Mouse (Mus musculus) kidney, embryonic 15.5 days (tissue): ENCODE data around the gene Gm49337. TPM values are rescaled to one million over a fixed set of nuclear protein-coding genes. Genes with fewer than 3 reads are reported as not detected.

Experiments used
- ATAC-seq: fragments of 200-750 bp; cut with Nextera tagmentation; replicated peaks from 2 replicates; pipeline ENCODE4 v1.8.0; 2017; ENCODE audit warnings: moderate TSS enrichment; ENCODE audit not compliant: low FRiP score
- H3K27ac ChIP-seq: fragments of 300-500 bp; sonication (generic); 2 replicates; pipeline ENCODE4 v1.5.1; 2015; ENCODE audit warnings: mild to moderate bottlenecking, inconsistent platforms
- H3K27me3 ChIP-seq: fragments of 300-500 bp; sonication (generic); 2 replicates; pipeline ENCODE4 v1.6.1; 2015; ENCODE audit warnings: inconsistent platforms
- H3K36me3 ChIP-seq: fragments of 300-500 bp; sonication (generic); 2 replicates; pipeline ENCODE4 v1.6.1; 2015; ENCODE audit warnings: inconsistent platforms
- H3K4me1 ChIP-seq: fragments of 300-500 bp; sonication (generic); 2 replicates; pipeline ENCODE4 v1.6.1; 2015; ENCODE audit warnings: inconsistent platforms
- H3K4me2 ChIP-seq: fragments of 300-500 bp; sonication (generic); 2 replicates; pipeline ENCODE4 v1.6.1; 2015; ENCODE audit warnings: moderate library complexity, mild to moderate bottlenecking, inconsistent platforms
- H3K4me3 ChIP-seq: fragments of 300-500 bp; sonication (generic); replicated peaks from 2 replicates; pipeline ENCODE4 v1.5.1; 2015; ENCODE audit warnings: mild to moderate bottlenecking, inconsistent platforms
- H3K9ac ChIP-seq: fragments of 300-500 bp; sonication (generic); 2 replicates; pipeline ENCODE4 v1.6.1; 2015; ENCODE audit warnings: mild to moderate bottlenecking, inconsistent platforms
- H3K9me3 ChIP-seq: fragments of 300-500 bp; sonication (generic); replicated peaks from 2 replicates; pipeline ENCODE4 v1.6.1; 2016; ENCODE audit warnings: inconsistent platforms
- WGBS: fragments of 180-500 bp; shearing (Covaris S2); methylation state at CpG from one replicate; pipeline ENCODE4 v1.1.7; 2015; ENCODE audit warnings: mixed read lengths; 5-methylcytosine and 5-hydroxymethylcytosine counted together
- polyA plus RNA-seq: library from polyadenylated mRNA; unstranded; fragments of >200 nt; fragmentation: Nextera tagmentation; extraction: Ambion mirVana; gene quantifications from 2 replicates; pipeline ENCODE4 v1.2.1, GENCODE M21; 2015

Gm49337 gene
- polyA plus RNA-seq: not detected in 2 replicates

DNA sequence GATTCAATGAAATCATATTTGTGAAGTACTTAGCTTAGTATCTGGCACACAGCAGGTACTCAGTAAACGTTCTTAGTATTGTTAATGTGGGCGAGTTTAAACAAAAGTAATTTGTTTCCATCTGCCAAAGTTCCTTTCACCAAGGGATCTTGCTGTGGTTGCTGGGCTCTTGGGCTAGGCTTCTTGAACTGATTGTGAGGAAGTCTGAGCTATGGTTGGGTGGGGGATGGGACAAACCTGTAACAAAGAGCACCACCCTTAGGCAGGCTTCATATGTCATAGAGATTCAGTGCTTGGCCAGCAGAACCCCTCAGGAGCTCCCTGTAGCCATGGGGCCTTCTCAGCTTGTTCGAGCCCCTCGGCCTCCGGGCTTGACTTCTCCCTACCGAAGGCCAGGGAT lies at the start of gene Gm49337, which contains the start of gene 1700042G07Rik:
Gene Gm49337, plus strand, starts transcription at position 313 of the 400 bp plus-strand sequence.
Gene 1700042G07Rik, plus strand, starts transcription at position 301 of the 400 bp plus-strand sequence.
- no peak within 1 kb of the TSS for H3K4me2 ChIP-seq
- WGBS: 92% methylated on average over 6 of the region's 6 CpGs
- H3K27ac ChIP-seq: no peak within 1 kb of the TSS
- no peaks in the 10 kb centered on the region for H3K36me3 ChIP-seq
- ATAC-seq: no peak
- H3K9me3 ChIP-seq: no peaks in the 10 kb centered on the region
- no peak within 1 kb of the TSS for H3K9ac ChIP-seq
- no peak within 1 kb of the TSS for H3K4me3 ChIP-seq
- H3K4me1 ChIP-seq: peaks cover 41% of the 10 kb centered on the region
- H3K27me3 ChIP-seq: no peaks in the 10 kb centered on the region

- Histone ChIP-seq H3K9me3 (no peaks in the 10 kb centered on the region), H3K36me3 (peaks cover 7% of the 10 kb centered on the region; the same call in 1 of the 2 replicates), H3K4me3 (peak within 1 kb of the TSS; percentile 66), H3K9ac (peak within 1 kb of the TSS; percentile 59), H3K4me1 (peaks cover 22% of the 10 kb centered on the region), H3K27ac (peak within 1 kb of the TSS; percentile 80), H3K4me2 (peak within 1 kb of the TSS; percentile 68), H3K27me3 (no peaks in the 10 kb centered on the region)
- 5% methylated on average over 24 of the region's 24 CpGs for WGBS
- ATAC-seq: peak; percentile 98
These were observed 49.3 kb upstream of the Gm49337 start, which contains the start of the genes Rad54l and Pomgnt1 for GRCm38 (mm10) chr4:116123602-116124519. Gene Rad54l, minus strand, starts transcription at chr4:116123690. Gene Pomgnt1, plus strand, starts transcription at chr4:116123840.

DNA sequence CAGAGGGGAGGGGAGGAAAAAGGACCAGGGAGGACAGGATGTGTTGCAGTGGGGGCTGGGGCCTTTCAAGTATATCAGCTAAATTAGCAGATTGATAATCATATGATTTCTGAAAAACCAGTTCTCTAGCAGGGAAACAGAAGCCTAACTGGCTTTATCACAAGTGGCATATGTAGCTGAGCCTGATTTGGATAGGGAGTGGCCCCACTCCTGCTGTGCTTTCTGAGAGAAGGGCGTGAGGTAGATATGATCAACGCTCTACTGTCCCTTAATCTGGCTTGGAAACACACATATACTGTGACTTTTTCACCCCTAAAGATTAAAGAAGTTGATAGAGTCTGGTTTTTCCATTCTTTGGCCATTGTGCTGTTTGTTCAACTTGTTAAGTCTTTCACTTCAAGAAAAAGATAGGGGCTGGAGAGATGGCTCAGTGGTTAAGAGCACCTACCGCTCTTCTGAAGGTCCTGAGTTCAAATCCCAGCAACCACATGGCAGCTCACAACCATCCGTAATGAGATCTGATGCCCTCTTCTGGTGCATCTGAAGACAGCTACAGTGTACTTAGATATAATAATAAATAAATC lies 47.3 kb upstream of the Gm49337 start:
- H3K9ac ChIP-seq: no peak overlapping the region
- no peak overlapping the region for H3K4me2 ChIP-seq
- no peak for ATAC-seq
- no peak overlapping the region for H3K4me3 ChIP-seq
- H3K9me3 ChIP-seq: no peaks in the 10 kb centered on the region
- 91% methylated on average over 4 of the region's 4 CpGs for WGBS
- no peaks in the 10 kb centered on the region for H3K36me3 ChIP-seq
- no peaks in the 10 kb centered on the region for H3K27me3 ChIP-seq
- peaks cover 22% of the 10 kb centered on the region for H3K4me1 ChIP-seq
- no peak overlapping the region for H3K27ac ChIP-seq

- Histone ChIP-seq H3K4me2 (no peak overlapping the region), H3K36me3 (no peaks in the 10 kb centered on the region)
- 81% methylated on average over 6 of the region's 6 CpGs for WGBS
These were observed 45.2 kb upstream of the Gm49337 start for GRCm38 (mm10) chr4:116127956-116128355.

DNA sequence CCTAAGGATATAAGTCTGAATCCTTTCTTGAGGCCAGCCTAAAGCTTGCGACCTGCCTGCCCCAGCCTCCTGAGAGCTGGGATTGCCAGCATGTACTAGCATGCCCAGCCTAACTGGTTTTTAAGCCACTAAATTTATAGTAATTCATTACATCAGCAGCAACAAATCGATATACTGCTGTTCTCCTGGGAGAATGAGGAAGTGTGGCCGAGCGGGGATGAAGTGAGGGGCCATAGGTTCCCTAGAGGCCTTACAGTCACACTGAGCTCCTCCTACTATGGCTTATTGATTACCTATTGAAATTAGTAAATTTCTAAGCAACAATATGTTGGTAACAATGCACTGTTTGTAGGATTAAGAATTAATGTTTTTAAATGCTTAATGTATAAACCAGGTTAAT lies 40.1 kb upstream of the Gm49337 start:
- Histone ChIP-seq H3K36me3 (no peaks in the 10 kb centered on the region; the same call in 1 of the 2 replicates), H3K4me3 (no peak overlapping the region), H3K9me3 (no peaks in the 10 kb centered on the region), H3K4me2 (no peak overlapping the region), H3K4me1 (no peaks in the 10 kb centered on the region), H3K9ac (no peak overlapping the region), H3K27ac (no peak overlapping the region), H3K27me3 (no peaks in the 10 kb centered on the region)
- ATAC-seq: no peak
- WGBS: 76% methylated on average over 4 of the region's 4 CpGs

More at GRCm38 (mm10) chr4:116127956-116128355, 45.2 kb upstream of the Gm49337 start:
- Histone ChIP-seq H3K4me3 (no peak overlapping the region), H3K27ac (no peak overlapping the region), H3K9me3 (no peaks in the 10 kb centered on the region), H3K27me3 (no peaks in the 10 kb centered on the region), H3K4me1 (peaks cover 15% of the 10 kb centered on the region), H3K9ac (no peak overlapping the region)
- ATAC-seq: no peak

GRCm38 (mm10) chr4:116134990-116135389 lies 38.2 kb upstream of the Gm49337 start:
- Histone ChIP-seq H3K9ac (no peak overlapping the region), H3K27ac (no peak overlapping the region), H3K9me3 (no peaks in the 10 kb centered on the region), H3K4me3 (no peak overlapping the region), H3K36me3 (no peaks in the 10 kb centered on the region; the same call in 1 of the 2 replicates), H3K27me3 (no peaks in the 10 kb centered on the region), H3K4me1 (no peaks in the 10 kb centered on the region), H3K4me2 (no peak overlapping the region)
- WGBS: 38% methylated on average over 2 of the region's 2 CpGs
- no peak for ATAC-seq

DNA sequence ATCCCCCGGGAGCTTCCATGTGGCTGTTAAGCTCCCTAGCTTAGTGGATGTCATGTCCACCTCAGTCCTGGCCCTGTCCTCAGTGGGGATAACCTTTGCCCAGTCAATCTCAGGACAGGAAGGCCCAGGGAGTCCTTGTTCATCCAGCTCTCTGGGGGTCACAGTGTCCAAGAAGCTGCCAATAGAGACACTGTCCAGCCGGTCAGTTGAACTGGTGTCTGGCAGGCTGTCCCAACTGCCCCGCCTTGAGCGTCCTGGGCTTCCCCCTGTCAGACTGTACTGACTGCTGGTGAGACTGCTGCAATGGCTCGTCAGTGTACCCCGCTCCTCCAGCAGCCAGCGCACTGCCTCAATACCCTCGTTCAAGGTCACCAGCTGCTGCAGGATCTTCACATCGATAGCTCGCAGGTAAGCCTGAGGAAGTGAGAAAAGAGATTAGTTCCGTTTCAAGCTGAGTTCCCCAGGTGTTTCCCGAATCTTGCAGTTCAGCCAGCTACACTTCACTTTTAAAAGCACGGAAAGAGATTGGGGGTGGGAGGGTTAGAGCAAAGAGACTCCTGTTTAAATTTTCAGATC lies 35.7 kb upstream of the Gm49337 start:
- Histone ChIP-seq H3K27ac (no peak overlapping the region), H3K36me3 (no peaks in the 10 kb centered on the region; the same call in 1 of the 2 replicates), H3K4me1 (peaks cover 7% of the 10 kb centered on the region; the same call in 1 of the 2 replicates), H3K4me2 (no peak overlapping the region), H3K4me3 (no peak overlapping the region), H3K9me3 (no peaks in the 10 kb centered on the region), H3K9ac (no peak overlapping the region), H3K27me3 (no peaks in the 10 kb centered on the region)
- 60% methylated on average over 13 of the region's 13 CpGs for WGBS
- no peak for ATAC-seq

DNA sequence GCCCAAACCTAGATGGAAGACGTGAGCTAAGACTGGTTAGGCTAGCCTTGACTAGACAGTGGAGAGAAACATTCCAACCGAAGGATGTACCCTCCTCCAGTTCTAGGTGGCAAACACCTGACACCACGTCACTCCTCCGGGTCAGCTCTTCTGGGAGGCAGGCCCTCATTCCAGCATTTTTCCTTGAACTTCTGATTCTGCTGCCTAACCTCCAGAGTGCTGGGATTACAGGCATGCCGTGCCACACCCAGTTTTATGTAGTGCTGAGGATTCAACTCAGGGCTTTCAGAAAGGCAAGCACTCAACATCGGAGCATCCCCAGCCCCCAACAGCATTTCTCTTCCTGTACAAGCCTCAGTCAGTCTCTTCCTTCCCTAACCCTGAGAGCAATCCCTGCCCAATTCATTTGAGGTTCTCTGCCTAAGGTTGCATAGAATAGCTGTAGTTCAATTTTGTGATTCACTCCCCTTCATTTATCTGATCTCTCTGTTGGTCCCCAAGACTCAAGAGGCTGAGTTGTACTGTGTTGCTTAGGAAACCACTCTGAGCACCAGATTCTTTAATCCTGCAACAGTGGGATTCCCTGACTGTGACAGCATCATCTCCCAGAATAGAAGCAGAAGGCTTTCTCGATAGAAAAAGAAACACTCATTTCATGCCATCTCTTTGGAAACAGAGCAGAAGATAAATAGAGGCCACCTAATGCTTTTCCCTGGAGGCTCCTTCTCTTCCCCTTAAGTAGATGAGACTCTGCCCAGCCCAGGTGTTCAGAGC lies 32.2 kb upstream of the Gm49337 start:
- Histone ChIP-seq H3K9me3 (no peaks in the 10 kb centered on the region), H3K27ac (no peak overlapping the region), H3K36me3 (no peaks in the 10 kb centered on the region; the same call in 1 of the 2 replicates), H3K4me1 (peaks cover 28% of the 10 kb centered on the region), H3K27me3 (0 out of 2 replicates have a peak, but pooled peaks cover 3% of the 10 kb centered on the region), H3K4me3 (no peak overlapping the region), H3K4me2 (no peak overlapping the region), H3K9ac (no peak overlapping the region)
- WGBS: 69% methylated on average over 7 of the region's 7 CpGs
- ATAC-seq: no peak

DNA sequence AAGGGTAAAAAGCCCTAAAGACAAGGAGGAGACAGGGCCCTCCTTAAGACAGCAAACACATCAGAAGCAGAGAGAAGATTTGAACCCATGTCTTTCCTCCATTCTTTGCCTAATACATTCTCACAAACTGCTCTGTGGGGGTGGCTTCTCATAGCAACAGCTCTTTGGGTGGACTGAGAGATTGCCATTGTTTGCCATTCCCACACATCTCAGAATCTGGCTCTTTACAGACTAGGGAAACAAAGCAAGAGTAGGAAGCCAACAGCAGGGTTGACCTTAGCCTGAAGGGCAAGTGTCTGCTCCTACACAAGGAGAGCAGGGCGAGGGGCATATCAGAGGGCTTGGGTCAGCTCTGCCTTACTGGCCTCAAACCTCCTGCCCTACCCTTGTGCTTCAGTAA lies 31.4 kb upstream of the Gm49337 start:
- WGBS: 79% methylated on average over 1 of the region's 1 CpGs
- no peak overlapping the region for H3K27ac ChIP-seq
- H3K4me1 ChIP-seq: peaks cover 28% of the 10 kb centered on the region
- 0 out of 2 replicates have a peak, but pooled peaks cover 3% of the 10 kb centered on the region for H3K27me3 ChIP-seq
- H3K36me3 ChIP-seq: no peaks in the 10 kb centered on the region
- H3K9ac ChIP-seq: no peak overlapping the region
- no peak overlapping the region for H3K4me3 ChIP-seq
- ATAC-seq: no peak
- no peak overlapping the region for H3K4me2 ChIP-seq
- H3K9me3 ChIP-seq: no peaks in the 10 kb centered on the region

DNA sequence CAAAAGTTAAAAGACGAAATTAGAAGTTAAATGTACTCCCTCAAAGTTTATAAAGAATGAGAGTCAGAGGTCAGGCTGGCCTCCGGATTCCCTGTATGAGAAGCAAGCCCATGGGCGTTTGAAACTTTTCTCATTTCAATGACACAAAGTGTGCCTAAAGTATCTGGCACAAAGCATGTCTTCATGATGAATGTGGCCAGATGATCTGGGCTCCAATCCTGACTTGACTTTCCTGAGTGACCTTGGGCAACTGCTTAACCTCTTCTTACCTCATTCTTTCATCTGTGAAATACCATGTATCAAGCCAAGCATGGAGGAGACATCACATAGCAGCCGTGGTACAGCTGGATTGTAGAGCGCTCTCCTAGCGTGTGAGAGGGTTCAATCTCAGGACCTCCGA lies 30.9 kb upstream of the Gm49337 start:
- no peak for ATAC-seq
- H3K4me3 ChIP-seq: no peak overlapping the region
- no peaks in the 10 kb centered on the region for H3K9me3 ChIP-seq
- no peak overlapping the region for H3K9ac ChIP-seq
- H3K4me1 ChIP-seq: peaks cover 28% of the 10 kb centered on the region
- no peaks in the 10 kb centered on the region for H3K36me3 ChIP-seq
- 68% methylated on average over 7 of the region's 7 CpGs for WGBS
- no peak overlapping the region for H3K4me2 ChIP-seq
- H3K27me3 ChIP-seq: 0 out of 2 replicates have a peak, but pooled peaks cover 3% of the 10 kb centered on the region
- no peak overlapping the region for H3K27ac ChIP-seq

- Histone ChIP-seq H3K27ac (no peak overlapping the region), H3K4me2 (peak overlapping the region; percentile 97), H3K9ac (peak overlapping the region; percentile 76; the same call in 1 of the 2 replicates), H3K9me3 (no peaks in the 10 kb centered on the region), H3K27me3 (0 out of 2 replicates have a peak, but pooled peaks cover 3% of the 10 kb centered on the region), H3K36me3 (no peaks in the 10 kb centered on the region), H3K4me1 (peaks cover 28% of the 10 kb centered on the region), H3K4me3 (peak overlapping the region; percentile 78)
- WGBS: 5% methylated on average over 7 of the region's 7 CpGs
- ATAC-seq: peak; percentile 24; the same call in 1 of the 2 replicates
These were observed 29.8 kb upstream of the Gm49337 start for GRCm38 (mm10) chr4:116143317-116143811.
